Mouse (Mus musculus) megakaryocyte, embryonic 14.5 days (primary cell): ENCODE results near the gene Git2.

Experiments
- FLI1 ChIP-seq: IDR thresholded peaks from 2 replicates; pipeline ENCODE4 v1.6.1; 2012; ENCODE audit warnings: low read length, inconsistent platforms, mixed read lengths
- GATA1 ChIP-seq: IDR thresholded peaks from 3 replicates; pipeline ENCODE4 v1.6.1; 2012; ENCODE audit warnings: mixed read lengths, low read length, inconsistent platforms, borderline replicate concordance

DNA sequence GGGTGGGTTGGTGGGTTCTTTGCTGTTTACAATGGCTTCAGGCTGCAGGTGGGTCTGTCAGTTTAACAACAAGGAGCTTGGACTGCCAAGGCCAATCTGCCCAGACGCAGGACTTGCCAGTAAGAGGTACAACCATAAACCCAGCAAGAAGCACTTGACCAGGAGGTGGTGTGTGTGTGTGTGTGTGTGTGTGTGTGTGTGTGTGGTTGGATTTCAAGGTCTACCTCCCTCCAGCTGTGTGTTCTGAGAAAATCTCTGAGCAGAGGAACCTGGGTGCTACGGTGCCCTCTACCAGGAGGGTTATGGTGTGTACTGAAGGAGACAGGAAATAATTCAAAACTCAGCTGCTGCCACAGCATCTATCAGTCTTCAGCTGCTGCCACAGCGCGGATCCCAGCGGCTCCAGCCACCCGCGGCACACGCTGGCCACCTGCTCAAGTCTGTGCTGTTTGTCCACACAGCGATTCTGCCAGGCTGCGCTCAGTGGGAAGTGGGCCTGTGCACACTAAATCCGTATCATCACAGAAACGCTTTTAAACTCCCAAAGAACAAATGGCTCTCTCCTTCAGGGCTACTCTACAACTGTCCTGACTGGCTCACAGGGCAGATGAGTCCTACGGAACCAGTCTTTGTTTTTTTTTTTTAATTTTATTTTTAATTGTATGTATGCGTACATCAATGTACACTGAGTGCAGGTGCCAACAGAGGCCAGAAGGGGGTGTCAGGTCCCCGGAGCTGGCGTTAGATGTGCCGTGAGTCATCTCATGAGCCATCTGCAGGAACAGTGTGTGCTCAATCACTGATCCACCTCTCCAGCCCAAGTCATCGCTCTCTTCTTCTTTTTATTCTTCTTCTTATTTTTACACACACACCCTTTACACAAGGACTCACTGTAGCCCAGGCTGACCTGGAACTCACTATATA lies 10.2 kb downstream of the Git2 start:
- TF ChIP-seq GATA1: no peak
- TF ChIP-seq FLI1: no peak
